Mouse (Mus musculus): ENCODE results near the gene Myl7. TPM values are rescaled to one million over a fixed set of nuclear protein-coding genes. Genes with fewer than 3 reads are reported as not detected.

Gene Myl7
- total and polyA plus RNA-seq, 2 experiments = 0.64 to 0.65 TPM

- Histone ChIP-seq H3K36me3 (ENCODE audit: control insufficient read depth, insufficient read depth, low read length) (peaks cover 21% of the 10 kb centered on the region; the same call in 1 of the 2 replicates), H3K27ac (replicated peaks; ENCODE audit: insufficient read depth, low read depth, low read length) (peak overlapping the region; percentile 93), H3K4me1 (ENCODE audit: control insufficient read depth, insufficient read depth, low read length) (peaks cover 35% of the 10 kb centered on the region), H3K27me3 (ENCODE audit: control insufficient read depth, insufficient read depth, low read length) (no peaks in the 10 kb centered on the region), H3K79me2 (ENCODE audit: control insufficient read depth, insufficient read depth, low read length) (peaks cover 20% of the 10 kb centered on the region; the same call in 1 of the 2 replicates), H3K4me3 (ENCODE audit: insufficient read depth, low read depth, low read length) (peak overlapping the region; percentile 58), H3K9ac (ENCODE audit: low read depth, low read length) (peak overlapping the region; percentile 81)
- peak; percentile 75 for DNase-seq (ENCODE audit: extremely low read depth, low read depth, low spot score)
- WGBS = 17% methylated on average over 8 of the region's 8 CpGs
- TF ChIP-seq CTCF (IDR thresholded peaks at IDR 0.05; ENCODE audit: low read depth, low read length) = no peak
- TF ChIP-seq POLR2A (IDR thresholded peaks at IDR 0.05; ENCODE audit: extremely low read depth, insufficient read depth, low read length) = no peak
Measured at GRCm38 (mm10) chr11:5913256-5913655, 14.7 kb upstream of the Myl7 start.

GRCm38 (mm10) chr11:5912635-5913034, 14.1 kb upstream of the Myl7 start:
- Histone ChIP-seq H3K27me3 (ENCODE audit: control insufficient read depth, insufficient read depth, low read length) (no peaks in the 10 kb centered on the region), H3K4me1 (ENCODE audit: control insufficient read depth, insufficient read depth, low read length) (peaks cover 31% of the 10 kb centered on the region), H3K79me2 (ENCODE audit: control insufficient read depth, insufficient read depth, low read length) (peaks cover 20% of the 10 kb centered on the region; the same call in 1 of the 2 replicates), H3K27ac (replicated peaks; ENCODE audit: insufficient read depth, low read depth, low read length) (peak overlapping the region; percentile 93; the same call in 1 of the 2 replicates), H3K4me3 (ENCODE audit: insufficient read depth, low read depth, low read length) (peak overlapping the region; percentile 58), H3K36me3 (ENCODE audit: control insufficient read depth, insufficient read depth, low read length) (peaks cover 26% of the 10 kb centered on the region; the same call in 1 of the 2 replicates), H3K9ac (ENCODE audit: low read depth, low read length) (peak overlapping the region; percentile 81)
- WGBS = 15% methylated on average over 5 of the region's 5 CpGs
- TF ChIP-seq CTCF (IDR thresholded peaks at IDR 0.05; ENCODE audit: low read depth, low read length) (peak; percentile 82), POLR2A (IDR thresholded peaks at IDR 0.05; ENCODE audit: extremely low read depth, insufficient read depth, low read length) (no peak)
- peak; percentile 65 for DNase-seq (ENCODE audit: extremely low read depth, low read depth, low spot score)

- TF ChIP-seq POLR2A (IDR thresholded peaks at IDR 0.05; ENCODE audit: extremely low read depth, insufficient read depth, low read length) (no peak), CTCF (IDR thresholded peaks at IDR 0.05; ENCODE audit: low read depth, low read length) (no peak)
- WGBS = 55% methylated on average over 4 of the region's 4 CpGs
Measured at GRCm38 (mm10) chr11:5908642-5909041, 10.1 kb upstream of the Myl7 start.

GRCm38 (mm10) chr11:5907096-5907495, 8.5 kb upstream of the Myl7 start:
- no peak for DNase-seq (ENCODE audit: extremely low read depth, low read depth, low spot score)
- Histone ChIP-seq H3K27ac (replicated peaks; ENCODE audit: insufficient read depth, low read depth, low read length) (no peak overlapping the region), H3K36me3 (ENCODE audit: control insufficient read depth, insufficient read depth, low read length) (peaks cover 52% of the 10 kb centered on the region), H3K4me1 (ENCODE audit: control insufficient read depth, insufficient read depth, low read length) (0 out of 2 replicates have a peak, but pooled peaks cover 5% of the 10 kb centered on the region), H3K4me3 (ENCODE audit: insufficient read depth, low read depth, low read length) (no peak overlapping the region), H3K27me3 (ENCODE audit: control insufficient read depth, insufficient read depth, low read length) (no peaks in the 10 kb centered on the region), H3K9ac (ENCODE audit: low read depth, low read length) (no peak overlapping the region), H3K79me2 (ENCODE audit: control insufficient read depth, insufficient read depth, low read length) (no peaks in the 10 kb centered on the region)
- TF ChIP-seq POLR2A (IDR thresholded peaks at IDR 0.05; ENCODE audit: extremely low read depth, insufficient read depth, low read length) = no peak
- 74% methylated on average over 5 of the region's 5 CpGs for WGBS

More at GRCm38 (mm10) chr11:5908642-5909041, 10.1 kb upstream of the Myl7 start:
- Histone ChIP-seq H3K27ac (replicated peaks; ENCODE audit: insufficient read depth, low read depth, low read length) (no peak overlapping the region), H3K4me1 (ENCODE audit: control insufficient read depth, insufficient read depth, low read length) (peaks cover 16% of the 10 kb centered on the region), H3K9ac (ENCODE audit: low read depth, low read length) (no peak overlapping the region), H3K36me3 (ENCODE audit: control insufficient read depth, insufficient read depth, low read length) (peaks cover 49% of the 10 kb centered on the region), H3K79me2 (ENCODE audit: control insufficient read depth, insufficient read depth, low read length) (0 out of 2 replicates have a peak, but pooled peaks cover 4% of the 10 kb centered on the region), H3K27me3 (ENCODE audit: control insufficient read depth, insufficient read depth, low read length) (no peaks in the 10 kb centered on the region), H3K4me3 (ENCODE audit: insufficient read depth, low read depth, low read length) (no peak overlapping the region)
- DNase-seq (ENCODE audit: extremely low read depth, low read depth, low spot score) = no peak

GRCm38 (mm10) chr11:5905778-5906518, 7.4 kb upstream of the Myl7 start:
- Histone ChIP-seq H3K27me3 (ENCODE audit: control insufficient read depth, insufficient read depth, low read length) (no peaks in the 10 kb centered on the region), H3K4me3 (ENCODE audit: insufficient read depth, low read depth, low read length) (no peak overlapping the region), H3K79me2 (ENCODE audit: control insufficient read depth, insufficient read depth, low read length) (no peaks in the 10 kb centered on the region), H3K27ac (replicated peaks; ENCODE audit: insufficient read depth, low read depth, low read length) (no peak overlapping the region), H3K36me3 (ENCODE audit: control insufficient read depth, insufficient read depth, low read length) (peaks cover 46% of the 10 kb centered on the region), H3K9ac (ENCODE audit: low read depth, low read length) (no peak overlapping the region), H3K4me1 (ENCODE audit: control insufficient read depth, insufficient read depth, low read length) (0 out of 2 replicates have a peak, but pooled peaks cover under 1% of the 10 kb centered on the region)
- TF ChIP-seq CTCF (IDR thresholded peaks at IDR 0.05; ENCODE audit: low read depth, low read length) (no peak), POLR2A (IDR thresholded peaks at IDR 0.05; ENCODE audit: extremely low read depth, insufficient read depth, low read length) (no peak)
- no peak for DNase-seq (ENCODE audit: extremely low read depth, low read depth, low spot score)
- 80% methylated on average over 10 of the region's 10 CpGs for WGBS

- no peak overlapping the region for H3K4me3 ChIP-seq (ENCODE audit: insufficient read depth, low read depth, low read length)
- H3K9ac ChIP-seq (ENCODE audit: low read depth, low read length) = no peak overlapping the region
- TF ChIP-seq POLR2A (IDR thresholded peaks at IDR 0.05; ENCODE audit: extremely low read depth, insufficient read depth, low read length) (no peak), CTCF (IDR thresholded peaks at IDR 0.05; ENCODE audit: low read depth, low read length) (no peak)
- H3K27me3 ChIP-seq (ENCODE audit: control insufficient read depth, insufficient read depth, low read length) = no peaks in the 10 kb centered on the region
- no peak for DNase-seq (ENCODE audit: extremely low read depth, low read depth, low spot score)
- H3K79me2 ChIP-seq (ENCODE audit: control insufficient read depth, insufficient read depth, low read length) = no peaks in the 10 kb centered on the region
- no peaks in the 10 kb centered on the region for H3K4me1 ChIP-seq (ENCODE audit: control insufficient read depth, insufficient read depth, low read length)
- WGBS = 94% methylated on average over 6 of the region's 6 CpGs
- peaks cover 42% of the 10 kb centered on the region for H3K36me3 ChIP-seq (ENCODE audit: control insufficient read depth, insufficient read depth, low read length)
- H3K27ac ChIP-seq (replicated peaks; ENCODE audit: insufficient read depth, low read depth, low read length) = no peak overlapping the region
Measured at GRCm38 (mm10) chr11:5904871-5905270, 6.3 kb upstream of the Myl7 start.
